Mouse (Mus musculus) gastrocnemius, adult 2 months (tissue): ENCODE measurements at regions not wholly inside any gene's neighbourhood (a gene's known extent, or its start where the extent isn't known, plus 50 kb on each side); places are given as distances from the start of the nearest gene placed in this dataset.
A peak's percentile ranks its signal among the peaks of the same experiment; 100 is the strongest.

Experiments
- DNase-seq: peaks from one replicate; pipeline ENCODE4 v3.0.0; 2022
- H3K27ac ChIP-seq: fragments of 200-600 bp; 2 replicates; pipeline ENCODE4 v1.8.1; 2022; ENCODE audit warnings: mild to moderate bottlenecking
- H3K4me3 ChIP-seq: fragments of 200-600 bp; 2 replicates; pipeline ENCODE4 v1.8.1; 2022; ENCODE audit warnings: mild to moderate bottlenecking, moderate library complexity
- CTCF ChIP-seq: fragments of 200-600 bp; IDR thresholded peaks from 2 replicates; pipeline ENCODE4 v1.8.1; 2022; ENCODE audit warnings: antibody characterized with exemption, mild to moderate bottlenecking, moderate library complexity
- intact Hi-C: fragments of 180-260 bp; cut with DNase I; formaldehyde crosslinking; loops from one replicate; pipeline ENCODE4 v1.15.1; 2025

GRCm38 (mm10) chr13:3728888-3729287 lies 75.2 kb downstream of the Calml3 start:
- H3K4me3 ChIP-seq = no peak overlapping the region
- no peak for DNase-seq
- intact Hi-C loops = no loop called here
- 0 out of 2 replicates have a peak overlapping the region, but pooled peaks have one; percentile 83 for H3K27ac ChIP-seq
- TF ChIP-seq CTCF = no peak

DNA sequence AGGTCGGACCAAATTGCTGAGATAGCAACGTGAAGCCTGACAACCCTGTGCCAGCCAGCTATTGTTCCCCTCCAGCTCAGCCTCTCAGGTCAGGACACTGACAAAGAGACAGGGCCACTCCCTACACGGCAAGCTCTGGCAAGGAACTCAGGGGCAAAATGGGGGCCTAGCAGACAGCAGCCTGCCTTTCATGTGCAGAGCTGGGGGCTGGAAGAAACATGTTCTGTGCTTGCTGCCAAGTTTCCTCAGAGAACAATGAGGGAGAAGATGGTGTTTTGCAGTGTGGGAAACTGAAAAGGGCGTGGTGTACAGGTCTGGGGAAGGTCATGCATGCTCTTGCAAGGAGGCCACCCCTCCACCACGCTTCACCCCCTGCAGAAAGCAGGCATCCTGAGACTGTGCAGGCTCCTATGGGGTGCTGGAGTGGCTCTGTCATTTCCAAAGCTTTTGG lies 77.8 kb downstream of the Calml3 start:
- intact Hi-C loops = no loop called here
- Histone ChIP-seq H3K27ac (peak overlapping the region; percentile 83), H3K4me3 (no peak overlapping the region)
- DNase-seq = peak; percentile 47
- no peak for TF ChIP-seq CTCF

DNA sequence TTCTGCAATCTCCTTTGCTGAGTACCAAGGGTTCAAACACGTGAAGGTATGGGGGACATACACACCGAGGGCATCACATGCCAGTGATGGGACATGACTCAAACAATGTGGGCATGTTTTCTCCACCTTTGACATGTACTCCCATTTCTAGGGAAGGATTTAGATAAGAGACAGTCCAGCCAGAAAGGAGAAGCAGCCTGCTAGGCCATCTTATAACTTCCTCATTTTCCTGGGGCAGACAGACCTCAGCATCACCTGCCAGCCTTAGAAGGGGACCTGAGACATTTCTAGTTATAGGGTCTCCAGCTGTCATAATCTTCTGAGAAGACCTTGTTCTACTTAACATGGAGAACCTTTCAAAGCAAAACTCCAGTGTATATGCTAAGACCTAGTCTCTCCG lies 78.3 kb downstream of the Calml3 start:
- peak overlapping the region; percentile 83 for H3K27ac ChIP-seq
- TF ChIP-seq CTCF = no peak
- no peak for DNase-seq

DNA sequence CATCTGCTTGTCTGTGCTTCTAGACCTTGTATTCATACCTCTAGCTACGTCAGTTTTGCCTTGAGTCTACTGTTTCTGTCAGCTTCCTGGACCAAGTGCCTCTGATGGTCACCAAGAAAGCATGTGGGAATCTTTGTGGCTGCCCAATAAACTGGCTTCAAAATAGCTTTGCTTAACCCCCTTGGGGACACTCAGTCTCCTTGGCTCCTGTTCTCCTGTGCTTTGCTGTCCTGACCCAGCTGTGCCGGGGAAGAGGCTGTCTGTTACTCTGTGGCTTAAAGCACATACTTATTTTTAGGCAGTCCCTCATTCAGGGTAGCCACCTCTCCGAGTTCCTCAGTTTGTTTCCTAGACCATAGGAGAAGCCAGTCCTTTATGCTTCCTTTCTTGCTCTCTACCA lies 79.8 kb downstream of the Calml3 start:
- TF ChIP-seq CTCF = no peak
- Histone ChIP-seq H3K4me3 (no peak overlapping the region), H3K27ac (peak overlapping the region; percentile 83)
- intact Hi-C loops = no loop called here
- DNase-seq = peak; percentile 35

More for the DNA sequence above, 78.3 kb downstream of the Calml3 start:
- intact Hi-C loops = no loop called here
- H3K4me3 ChIP-seq = no peak overlapping the region

- Histone ChIP-seq H3K27ac (peak overlapping the region; percentile 83), H3K4me3 (no peak overlapping the region)
- no peak for TF ChIP-seq CTCF
- intact Hi-C loops = no loop called here
- DNase-seq = no peak
Measured at GRCm38 (mm10) chr13:3723458-3724143, 80.5 kb downstream of the Calml3 start.

DNA sequence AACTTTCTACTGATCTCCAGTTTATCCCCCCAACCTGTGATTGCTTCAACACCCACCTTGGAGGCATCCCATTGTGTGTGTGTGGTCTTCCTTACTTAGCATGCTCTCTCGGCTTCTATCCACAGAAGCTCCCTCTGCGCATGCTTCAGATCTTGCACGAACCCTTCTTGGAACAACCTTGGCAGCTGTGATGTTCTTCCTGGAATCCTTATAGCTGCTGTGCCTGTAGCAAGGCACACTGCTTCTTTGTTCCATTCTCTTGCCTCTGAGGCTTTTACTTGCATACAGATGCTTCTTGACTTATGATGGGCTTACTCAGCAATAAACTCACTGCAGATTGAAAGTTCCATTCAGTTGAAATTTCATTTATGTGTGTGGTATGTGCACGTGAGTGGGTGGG lies 81.2 kb downstream of the Asb13 start:
- H3K4me3 ChIP-seq = no peak overlapping the region
- no peak for DNase-seq
- no peak overlapping the region for H3K27ac ChIP-seq
- intact Hi-C loops = no loop called here
- TF ChIP-seq CTCF = no peak

DNA sequence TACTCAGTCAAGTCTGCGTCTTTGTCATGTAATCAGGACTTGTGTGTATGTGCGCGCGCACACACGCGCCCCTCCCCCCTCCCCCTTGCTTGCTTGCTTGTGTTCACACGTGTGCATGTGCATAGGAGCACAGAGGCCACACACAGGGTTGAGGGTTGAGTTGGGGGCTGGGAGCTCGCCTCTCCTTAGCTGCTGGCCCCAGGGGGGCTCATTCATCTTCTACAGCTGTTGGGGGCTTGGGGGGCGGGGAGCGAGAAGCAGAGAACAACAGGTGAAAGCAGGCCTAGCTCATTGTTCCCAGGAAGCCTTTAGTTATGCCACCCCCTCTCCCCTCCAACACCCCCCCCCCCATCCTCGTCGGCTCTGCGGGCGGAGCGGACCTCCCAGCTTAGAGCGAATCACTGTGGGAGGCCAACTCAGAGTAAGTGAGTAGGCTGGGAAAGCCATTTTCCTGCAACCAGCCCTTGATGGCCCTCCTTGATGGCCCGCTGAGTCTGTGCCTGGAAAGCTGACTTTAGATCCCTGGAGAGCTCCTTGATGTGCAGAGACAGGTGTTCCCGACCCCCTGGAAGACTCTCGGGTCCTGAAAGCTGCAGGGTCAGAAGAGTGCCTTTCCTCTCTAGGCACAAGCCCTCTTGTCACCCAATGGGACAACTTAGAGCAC lies 78.8 kb downstream of the Asb13 start:
- intact Hi-C loops = no loop called here
- TF ChIP-seq CTCF = no peak
- Histone ChIP-seq H3K27ac (no peak overlapping the region), H3K4me3 (no peak overlapping the region)
- no peak for DNase-seq

DNA sequence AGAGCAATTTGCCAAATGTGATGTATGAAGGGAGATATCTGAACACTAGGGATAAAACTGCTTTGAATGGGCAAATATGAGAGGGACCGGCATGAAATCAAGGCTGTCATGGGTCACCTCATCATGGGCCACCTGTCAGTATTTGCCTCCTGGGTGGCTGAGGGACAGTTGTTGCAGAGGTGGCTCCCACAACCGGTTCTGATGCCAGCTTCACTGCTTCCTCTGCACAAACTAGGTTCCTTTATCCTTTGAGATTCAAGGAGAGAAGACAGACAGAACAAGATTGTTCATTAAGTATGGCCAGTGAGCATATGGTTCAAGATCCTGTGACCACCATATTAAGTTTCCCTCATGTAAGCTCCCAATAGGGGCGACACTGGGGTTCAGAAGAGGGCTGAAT lies 78.3 kb downstream of the Asb13 start:
- H3K27ac ChIP-seq = no peak overlapping the region
- no peak overlapping the region for H3K4me3 ChIP-seq
- TF ChIP-seq CTCF = no peak
- intact Hi-C loops = no loop called here
- no peak for DNase-seq

GRCm38 (mm10) chr13:3709982-3710618 lies 76.3 kb downstream of the Asb13 start:
- Histone ChIP-seq H3K4me3 (no peak overlapping the region), H3K27ac (peak overlapping the region; percentile 84)
- DNase-seq = no peak
- no peak for TF ChIP-seq CTCF
- intact Hi-C loops = no loop called here

GRCm38 (mm10) chr13:3708896-3709631 lies 75.2 kb downstream of the Asb13 start:
- intact Hi-C loops = no loop called here
- Histone ChIP-seq H3K4me3 (peak overlapping the region; percentile 35), H3K27ac (peak overlapping the region; percentile 84)
- no peak for TF ChIP-seq CTCF
- peak; percentile 34 for DNase-seq
